Mouse (Mus musculus): Measurements from ENCODE around the gene Psmd12. TPM values are rescaled to one million over a fixed set of nuclear protein-coding genes. Genes with fewer than 3 reads are reported as not detected.

Psmd12 gene
- polyA plus RNA-seq, 2 experiments = 70.9 to 156 TPM

DNA sequence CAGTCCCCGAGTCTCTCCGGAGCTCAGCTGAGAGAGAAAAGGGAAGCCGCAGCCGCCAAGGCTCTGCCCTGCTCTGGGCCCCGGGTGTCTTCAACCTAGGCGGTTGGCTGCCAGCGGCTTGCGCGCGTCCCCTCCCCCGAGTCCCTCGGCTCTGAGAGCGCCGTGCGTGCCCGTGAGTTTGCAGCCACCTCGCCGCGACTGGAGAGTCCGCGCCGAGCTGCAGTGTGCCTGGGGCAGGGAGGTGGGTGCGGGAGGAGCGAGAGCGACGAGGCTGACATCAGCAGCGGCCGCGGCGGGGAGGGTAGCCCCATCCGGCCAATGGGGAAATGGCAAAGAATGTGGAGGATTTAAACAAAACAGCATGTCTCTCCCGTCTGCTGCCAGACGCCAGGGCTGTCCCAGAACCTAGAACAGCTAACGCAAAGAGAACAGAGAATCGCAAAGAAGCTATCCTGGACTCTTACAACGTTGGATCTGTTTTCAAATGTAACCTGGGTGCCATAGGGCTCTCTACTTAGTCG is 8.7 kb upstream of the Psmd12 start, which contains the start of gene Pitpnc1:
Pitpnc1 (minus strand) TSS at position 179 of the 521 bp plus-strand sequence.
- DNase-seq (ENCODE audit: low spot score) = peak; percentile 89
- H3K9ac ChIP-seq (ENCODE audit: low read depth, low read length, severe bottlenecking) = peak within 1 kb of the TSS; percentile 85
- no peaks in the 10 kb centered on the region for H3K27me3 ChIP-seq (ENCODE audit: control insufficient read depth, insufficient read depth, low read length)
- 1% methylated on average over 37 of the region's 37 CpGs for WGBS
- H3K27ac ChIP-seq (replicated peaks; ENCODE audit: low read depth, low read length) = peak within 1 kb of the TSS; percentile 93
- H3K36me3 ChIP-seq (ENCODE audit: control insufficient read depth, insufficient read depth, low read length) = no peaks in the 10 kb centered on the region
- peaks cover 8% of the 10 kb centered on the region for H3K4me1 ChIP-seq (ENCODE audit: control insufficient read depth, insufficient read depth, low read length)
- TF ChIP-seq POLR2A (IDR thresholded peaks at IDR 0.05; ENCODE audit: borderline replicate concordance, extremely low read depth, insufficient read depth, insufficient read length) = peak; percentile 89
- peak within 1 kb of the TSS; percentile 71 for H3K4me2 ChIP-seq (replicated peaks; ENCODE audit: low read depth, low read length, severe bottlenecking)
- H3K4me3 ChIP-seq (replicated peaks; ENCODE audit: low read length) = peak within 1 kb of the TSS; percentile 85
- peak; percentile 83 for ATAC-seq (ENCODE audit: low FRiP score, low read depth)
- no peaks in the 10 kb centered on the region for H3K9me3 ChIP-seq (ENCODE audit: control insufficient read depth, low read length)

DNA sequence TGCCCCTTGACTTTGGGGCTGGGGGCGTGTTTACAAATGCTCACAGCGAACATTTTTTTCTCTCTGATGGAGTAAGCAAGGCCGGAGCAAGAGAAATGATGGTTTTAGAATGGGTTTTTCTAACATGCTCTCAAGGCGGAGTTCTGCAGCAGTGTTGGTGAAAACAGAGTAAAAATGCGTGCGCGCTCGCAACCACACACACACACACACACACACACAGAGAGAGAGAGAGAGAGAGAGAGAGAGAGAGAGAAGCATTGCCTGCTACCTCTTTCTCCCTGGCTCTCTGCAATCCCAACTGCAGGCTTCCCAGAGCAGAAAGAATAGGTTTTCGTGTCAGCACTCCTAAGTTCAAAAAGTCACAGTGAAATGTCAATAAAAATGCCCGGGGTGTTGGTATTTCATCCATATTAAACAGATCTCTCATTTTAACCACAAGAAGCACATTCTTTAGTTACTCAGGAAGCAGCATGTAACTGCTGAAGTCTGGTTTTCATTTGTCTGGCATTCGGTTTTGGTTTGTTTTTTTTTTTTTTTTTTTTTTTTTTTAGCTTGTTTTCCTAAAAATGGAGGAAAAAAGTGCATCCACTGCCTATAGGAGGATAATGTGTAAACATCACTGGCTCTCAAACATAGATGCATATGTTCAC is 8.1 kb upstream of the Psmd12 start:
- Histone ChIP-seq H3K27ac (replicated peaks; ENCODE audit: low read depth, low read length) (peak overlapping the region; percentile 93), H3K9me3 (ENCODE audit: control insufficient read depth, low read length) (no peaks in the 10 kb centered on the region), H3K27me3 (ENCODE audit: control insufficient read depth, insufficient read depth, low read length) (no peaks in the 10 kb centered on the region), H3K36me3 (ENCODE audit: control insufficient read depth, insufficient read depth, low read length) (no peaks in the 10 kb centered on the region), H3K4me1 (ENCODE audit: control insufficient read depth, insufficient read depth, low read length) (peaks cover 8% of the 10 kb centered on the region), H3K4me2 (replicated peaks; ENCODE audit: low read depth, low read length, severe bottlenecking) (peak overlapping the region; percentile 71), H3K4me3 (replicated peaks; ENCODE audit: low read length) (peak overlapping the region; percentile 85), H3K9ac (ENCODE audit: low read depth, low read length, severe bottlenecking) (peak overlapping the region; percentile 85)
- DNase-seq (ENCODE audit: low spot score) = peak; percentile 70
- 4% methylated on average over 11 of the region's 11 CpGs for WGBS
- TF ChIP-seq POLR2A (IDR thresholded peaks at IDR 0.05; ENCODE audit: borderline replicate concordance, extremely low read depth, insufficient read depth, insufficient read length) = no peak
- ATAC-seq (ENCODE audit: low FRiP score, low read depth) = no peak

DNA sequence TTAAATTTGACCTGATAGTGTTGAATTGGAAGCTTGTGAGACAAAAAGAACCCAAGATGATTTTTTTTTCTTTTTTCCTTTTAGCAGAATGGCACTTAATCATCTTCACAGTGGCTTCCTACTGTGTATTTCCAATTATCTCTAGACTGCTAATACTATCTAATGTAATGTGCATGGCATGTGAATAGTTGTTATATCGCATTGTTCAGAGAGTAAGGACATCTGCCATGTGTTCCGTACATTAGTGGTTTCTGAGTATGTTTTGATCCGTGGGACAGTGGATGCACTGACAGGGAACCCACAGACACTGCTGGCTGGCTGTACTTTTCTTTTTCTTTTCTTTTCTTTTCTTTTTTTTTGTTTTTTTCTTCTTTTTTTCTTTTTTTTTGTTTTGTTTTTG is 7.0 kb upstream of the Psmd12 start:
- no peak for TF ChIP-seq POLR2A (IDR thresholded peaks at IDR 0.05; ENCODE audit: borderline replicate concordance, extremely low read depth, insufficient read depth, insufficient read length)
- WGBS = 76% methylated on average over 3 of the region's 3 CpGs
- DNase-seq (ENCODE audit: low spot score) = no peak

DNA sequence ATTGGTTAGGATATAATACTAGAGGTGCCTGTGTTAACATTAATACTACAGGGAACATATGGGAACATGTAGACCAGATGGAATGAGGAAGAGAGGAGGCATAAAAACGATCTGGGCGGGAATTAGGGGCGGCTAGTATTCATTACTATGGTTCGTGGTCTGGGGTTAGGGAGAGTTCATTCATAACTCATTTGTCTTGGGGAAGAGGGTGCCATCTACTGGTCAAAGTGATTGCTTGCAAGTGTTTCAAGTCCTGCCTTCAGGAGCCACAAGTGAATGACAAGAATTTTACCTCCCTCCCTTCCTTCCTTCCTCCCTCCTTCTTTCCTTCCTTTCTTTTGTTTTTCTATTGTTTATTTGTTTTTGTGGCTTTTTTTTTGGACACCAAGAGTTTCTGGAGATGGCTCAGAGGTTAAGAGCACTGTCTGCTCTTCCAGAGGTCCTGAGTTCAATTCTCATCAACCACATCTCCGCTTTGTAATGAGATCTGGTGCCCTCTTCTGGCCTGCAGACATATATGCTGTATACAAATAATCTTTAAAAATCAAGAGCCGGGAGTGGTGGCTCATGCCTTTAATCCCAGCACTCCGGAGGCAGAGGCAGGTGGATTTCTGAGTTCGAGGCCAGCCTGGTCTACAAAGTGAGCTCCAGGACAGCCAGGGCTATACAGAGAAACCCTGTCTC is 6.0 kb upstream of the Psmd12 start:
- no peak for TF ChIP-seq POLR2A (IDR thresholded peaks at IDR 0.05; ENCODE audit: borderline replicate concordance, extremely low read depth, insufficient read depth, insufficient read length)
- H3K9ac ChIP-seq (ENCODE audit: low read depth, low read length, severe bottlenecking) = no peak overlapping the region
- 25% methylated on average over 8 of the region's 8 CpGs for WGBS
- no peaks in the 10 kb centered on the region for H3K9me3 ChIP-seq (ENCODE audit: control insufficient read depth, low read length)
- peak; percentile 93 for DNase-seq (ENCODE audit: low spot score)
- peaks cover 5% of the 10 kb centered on the region for H3K4me1 ChIP-seq (ENCODE audit: control insufficient read depth, insufficient read depth, low read length)
- no peak overlapping the region for H3K4me2 ChIP-seq (replicated peaks; ENCODE audit: low read depth, low read length, severe bottlenecking)
- H3K27me3 ChIP-seq (ENCODE audit: control insufficient read depth, insufficient read depth, low read length) = no peaks in the 10 kb centered on the region
- no peak overlapping the region for H3K27ac ChIP-seq (replicated peaks; ENCODE audit: low read depth, low read length)
- no peaks in the 10 kb centered on the region for H3K36me3 ChIP-seq (ENCODE audit: control insufficient read depth, insufficient read depth, low read length)
- H3K4me3 ChIP-seq (replicated peaks; ENCODE audit: low read length) = no peak overlapping the region
- ATAC-seq (ENCODE audit: low FRiP score, low read depth) = 0 out of 2 replicates have a peak, but pooled peaks have one; percentile 2

More for the DNA sequence above, 7.0 kb upstream of the Psmd12 start:
- no peak overlapping the region for H3K27ac ChIP-seq (replicated peaks; ENCODE audit: low read depth, low read length)
- H3K9me3 ChIP-seq (ENCODE audit: control insufficient read depth, low read length) = no peaks in the 10 kb centered on the region
- no peak overlapping the region for H3K4me3 ChIP-seq (replicated peaks; ENCODE audit: low read length)
- H3K4me2 ChIP-seq (replicated peaks; ENCODE audit: low read depth, low read length, severe bottlenecking) = no peak overlapping the region
- no peak for ATAC-seq (ENCODE audit: low FRiP score, low read depth)
- no peak overlapping the region for H3K9ac ChIP-seq (ENCODE audit: low read depth, low read length, severe bottlenecking)
- no peaks in the 10 kb centered on the region for H3K36me3 ChIP-seq (ENCODE audit: control insufficient read depth, insufficient read depth, low read length)
- H3K4me1 ChIP-seq (ENCODE audit: control insufficient read depth, insufficient read depth, low read length) = peaks cover 8% of the 10 kb centered on the region
- no peaks in the 10 kb centered on the region for H3K27me3 ChIP-seq (ENCODE audit: control insufficient read depth, insufficient read depth, low read length)

DNA sequence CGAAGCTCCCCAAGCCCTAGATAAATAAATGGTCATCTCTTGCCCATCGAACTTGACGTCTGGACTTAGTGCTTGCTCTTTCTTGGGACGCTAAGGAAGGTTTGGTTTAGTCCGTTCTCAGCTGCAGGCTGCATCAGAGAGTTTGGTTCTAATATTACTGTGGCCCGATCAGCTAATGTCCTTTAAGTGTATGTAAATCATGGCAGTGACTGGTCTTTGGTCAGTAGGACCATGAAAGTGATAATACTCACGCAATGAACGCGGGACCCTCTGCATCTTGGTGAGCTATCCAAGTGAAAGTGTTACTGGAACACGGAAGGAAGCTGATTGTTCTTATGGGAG is 549 bp downstream of the Psmd12 start:
- Histone ChIP-seq H3K9ac (ENCODE audit: low read depth, low read length, severe bottlenecking) (peak overlapping the region; percentile 97), H3K4me2 (replicated peaks; ENCODE audit: low read depth, low read length, severe bottlenecking) (peak overlapping the region; percentile 70), H3K27ac (replicated peaks; ENCODE audit: low read depth, low read length) (peak overlapping the region; percentile 73; the same call in 1 of the 2 replicates), H3K36me3 (ENCODE audit: control insufficient read depth, insufficient read depth, low read length) (peaks cover 4% of the 10 kb centered on the region; the same call in 1 of the 2 replicates), H3K4me3 (replicated peaks; ENCODE audit: low read length) (peak overlapping the region; percentile 95), H3K9me3 (ENCODE audit: control insufficient read depth, low read length) (no peaks in the 10 kb centered on the region), H3K27me3 (ENCODE audit: control insufficient read depth, insufficient read depth, low read length) (no peaks in the 10 kb centered on the region), H3K4me1 (ENCODE audit: control insufficient read depth, insufficient read depth, low read length) (peaks cover 13% of the 10 kb centered on the region)
- ATAC-seq (ENCODE audit: low FRiP score, low read depth) = no peak
- DNase-seq (ENCODE audit: low spot score) = no peak
- WGBS = under 1% methylated on average over 10 of the region's 10 CpGs
- no peak for TF ChIP-seq POLR2A (IDR thresholded peaks at IDR 0.05; ENCODE audit: borderline replicate concordance, extremely low read depth, insufficient read depth, insufficient read length)

Data from limb, embryonic 14.5 days (tissue).